Comparison of ENCODE assay signal across 10 mouse cellular contexts in genomic region chr12:104473492-104473891, GRCm38 (mm10). TPM values are rescaled to one million over a fixed set of nuclear protein-coding genes. Genes with fewer than 3 reads are reported as not detected.
DNase-seq lines count a peak whose midpoint lies in the region; ATAC-seq and TF ChIP-seq lines count a peak whose summit lies in the region.
"Had no signal": no experiment of that assay in that cellular context is flagged by ENCODE, and none has a peak within 500 bp of the region (broad histone marks: within the 10 kb centered on the region; RNA-seq: fewer than 3 reads in every experiment).

No protein-coding gene starts in this region.

- no peak for ATAC-seq in hindbrain, embryonic 11.5 days (ENCODE audit: low FRiP score)
- no peak for ATAC-seq in liver, postnatal 0 days

- H3K9me3 ChIP-seq in ES-Bruce4 (replicated peaks; ENCODE audit: control insufficient read depth, insufficient read depth, low read length, poor library complexity, severe bottlenecking): no peaks in the 10 kb centered on the region
- H3K9me3 ChIP-seq in hindbrain, embryonic 11.5 days (ENCODE audit: control insufficient read depth, low read length): no peaks in the 10 kb centered on the region
- no peaks in the 10 kb centered on the region for H3K9me3 ChIP-seq in liver, postnatal 0 days (ENCODE audit: low read length)

- peaks cover 35% of the 10 kb centered on the region for H3K27me3 ChIP-seq in ES-Bruce4 (ENCODE audit: control insufficient read depth, insufficient read depth, low read length, poor library complexity, severe bottlenecking)
- H3K27me3 ChIP-seq in hindbrain, embryonic 11.5 days (ENCODE audit: control insufficient read depth, insufficient read depth, low read length): peaks cover 72% of the 10 kb centered on the region
- peaks cover 89% of the 10 kb centered on the region for H3K27me3 ChIP-seq in liver, postnatal 0 days (ENCODE audit: insufficient read depth, low read length)

- TF ChIP-seq EP300 in ES-Bruce4 (IDR thresholded peaks at IDR 0.05; ENCODE audit: insufficient read depth, low read depth, low read length): no peak
- TF ChIP-seq EP300 in liver, postnatal 0 days (IDR thresholded peaks at IDR 0.05; ENCODE audit: low read depth): no peak

- H3K36me3 ChIP-seq in ES-Bruce4 (ENCODE audit: control insufficient read depth, insufficient read depth, low read length, poor library complexity, severe bottlenecking): no peaks in the 10 kb centered on the region
- no peaks in the 10 kb centered on the region for H3K36me3 ChIP-seq in hindbrain, embryonic 11.5 days (ENCODE audit: control insufficient read depth, insufficient read depth, low read length)
- H3K36me3 ChIP-seq in liver, postnatal 0 days (replicated peaks; ENCODE audit: insufficient read depth, low read length): no peaks in the 10 kb centered on the region

- 2% methylated on average over 16 of the region's 18 CpGs for WGBS in hindbrain, embryonic 11.5 days
- WGBS in liver, postnatal 0 days (ENCODE audit: insufficient replicate concordance): 1% methylated on average over 16 of the region's 18 CpGs

- no peak for TF ChIP-seq POLR2A in ES-Bruce4 (IDR thresholded peaks at IDR 0.05; ENCODE audit: insufficient read depth, low read length)

- DNase-seq in cerebellum, postnatal 10 days: peak; percentile 22 to 34
- no peak for DNase-seq in cerebellum, adult 8-10 months
- DNase-seq in hindbrain, embryonic 11.5 days (ENCODE audit: low spot score): peak; percentile 53
- DNase-seq in liver, postnatal 0 days: no peak
- no peak for DNase-seq in frontal cortex, adult 2 months (ENCODE audit: extremely low spot score in 1 of 2, low spot score in 1 of 2)
- no peak for DNase-seq in layer of hippocampus, postnatal 14 days (ENCODE audit: low spot score in 2 of 2)
- DNase-seq in layer of hippocampus, adult 11-12 months (ENCODE audit: low spot score): no peak

- no peaks in the 10 kb centered on the region for H3K4me1 ChIP-seq in ES-Bruce4 (ENCODE audit: control insufficient read depth, insufficient read depth, low read length)
- H3K4me1 ChIP-seq in hindbrain, embryonic 11.5 days (replicated peaks; ENCODE audit: control insufficient read depth, insufficient read depth, low read length): peaks cover 19% of the 10 kb centered on the region
- H3K4me1 ChIP-seq in liver, postnatal 0 days (ENCODE audit: insufficient read depth): peaks cover 9% of the 10 kb centered on the region; the same call in 1 of the 2 replicates

- H3K4me2 ChIP-seq in hindbrain, embryonic 11.5 days (replicated peaks; ENCODE audit: low read depth, low read length): peak overlapping the region; percentile 91
- peak overlapping the region; percentile 77 for H3K4me2 ChIP-seq in liver, postnatal 0 days (ENCODE audit: low read depth, low read length)

- H3K27ac ChIP-seq in ES-Bruce4 (ENCODE audit: insufficient read depth, low read length): no peak overlapping the region
- H3K27ac ChIP-seq in hindbrain, embryonic 11.5 days (ENCODE audit: low read depth, low read length): no peak overlapping the region
- H3K27ac ChIP-seq in liver, postnatal 0 days (ENCODE audit: low read depth): no peak overlapping the region

- TF ChIP-seq CTCF in ES-Bruce4 (IDR thresholded peaks at IDR 0.05; ENCODE audit: low read depth, low read length): no peak
- no peak for TF ChIP-seq CTCF in liver, postnatal 0 days (IDR thresholded peaks at IDR 0.05; ENCODE audit: low read depth)

- H3K4me3 ChIP-seq in ES-Bruce4 (ENCODE audit: low read depth, low read length): no peak overlapping the region
- peak overlapping the region; percentile 48 for H3K4me3 ChIP-seq in hindbrain, embryonic 11.5 days (ENCODE audit: low read depth, low read length)
- peak overlapping the region; percentile 57 for H3K4me3 ChIP-seq in liver, postnatal 0 days (ENCODE audit: low read depth, low read length)

- H3K9ac ChIP-seq in ES-Bruce4 (ENCODE audit: low read depth, poor library complexity, severe bottlenecking): peak overlapping the region; percentile 66; the same call in 1 of the 2 replicates
- no peak overlapping the region for H3K9ac ChIP-seq in hindbrain, embryonic 11.5 days (ENCODE audit: low read depth, low read length)
- H3K9ac ChIP-seq in liver, postnatal 0 days (replicated peaks): no peak overlapping the region

RNA-seq across cellular contexts. Expression of gene Gsc, which starts 0.4 kb away (rescaled TPM):
- 0.63 TPM in 1 of 2 replicates, not detected in the other for polyA plus RNA-seq in ES-Bruce4 (2011; ENCODE audit: insufficient read depth, insufficient read length, low read depth, missing spikeins)
- 0.48 and 0.85 TPM in 2 replicates for polyA plus RNA-seq in hindbrain, embryonic 11.5 days (2014; fragmentation: Nextera tagmentation; extraction: Ambion mirVana)
- polyA plus RNA-seq in liver, postnatal 0 days (2015; fragmentation: Nextera tagmentation; extraction: Ambion mirVana): not detected in 2 replicates
- 0.13 TPM in 1 of 2 replicates, not detected in the other for polyA plus RNA-seq in frontal cortex, adult 2 months (2012; rRNA removed)
- not detected for total RNA-seq in layer of hippocampus, postnatal 14 days (2021)
- total RNA-seq: common myeloid progenitor, adult 5-6 weeks; hematopoietic stem cell, adult 5-6 weeks had no signal

Comparison
In these comparisons a context has a peak if more than half of its experiments do, and no peak if none do; other contexts are left out.
1. DNase-seq: peak in cerebellum, postnatal 10 days (2 of 2) and hindbrain, embryonic 11.5 days (single experiment); none in cerebellum, adult 8-10 months (single experiment), liver, postnatal 0 days (single experiment), frontal cortex, adult 2 months (0 of 2), layer of hippocampus, postnatal 14 days (0 of 2) and layer of hippocampus, adult 11-12 months (single experiment).